Mouse (Mus musculus) lung, embryonic 16.5 days (tissue): ENCODE data around the gene Mob1b. TPM values are rescaled to one million over a fixed set of nuclear protein-coding genes. Genes with fewer than 3 reads are reported as not detected.

Experiments
- ATAC-seq: fragments of 200-750 bp; cut with Nextera tagmentation; 2 replicates; pipeline ENCODE4 v1.8.0; 2017; ENCODE audit warnings: low read depth, mild to moderate bottlenecking, moderate library complexity
- H3K27ac ChIP-seq: fragments of 300-500 bp; sonication (generic); 2 replicates; pipeline ENCODE4 v1.5.1; 2014; ENCODE audit warnings: mild to moderate bottlenecking, control low read depth, low read length
- H3K27me3 ChIP-seq: fragments of 300-500 bp; sonication (generic); 2 replicates; pipeline ENCODE4 v1.6.1; 2014; ENCODE audit warnings: low read depth, low read length, mixed read lengths; ENCODE audit not compliant: control insufficient read depth, insufficient read depth
- H3K36me3 ChIP-seq: fragments of 300-500 bp; sonication (generic); 2 replicates; pipeline ENCODE4 v1.6.1; 2014; ENCODE audit warnings: low read length; ENCODE audit not compliant: control insufficient read depth, insufficient read depth
- H3K4me1 ChIP-seq: fragments of 300-500 bp; sonication (generic); replicated peaks from 2 replicates; pipeline ENCODE4 v1.6.1; 2014; ENCODE audit warnings: low read length, mixed read lengths; ENCODE audit not compliant: control insufficient read depth, insufficient read depth
- H3K4me2 ChIP-seq: fragments of 300-500 bp; sonication (generic); 2 replicates; pipeline ENCODE4 v1.6.1; 2014; ENCODE audit warnings: low read depth, low read length, control low read depth
- H3K4me3 ChIP-seq: fragments of 300-500 bp; sonication (generic); 2 replicates; pipeline ENCODE4 v1.5.1; 2014; ENCODE audit warnings: mild to moderate bottlenecking, low read length, control low read depth
- H3K9ac ChIP-seq: fragments of 300-500 bp; sonication (generic); 2 replicates; pipeline ENCODE4 v1.6.1; 2014; ENCODE audit warnings: low read length, control low read depth
- H3K9me3 ChIP-seq: fragments of 300-500 bp; sonication (generic); 2 replicates; pipeline ENCODE4 v1.6.1; 2016; ENCODE audit warnings: low read length; ENCODE audit not compliant: control insufficient read depth
- WGBS: fragments of 180-500 bp; shearing (Covaris S2); extraction: QIAGEN DNeasy Blood & Tissue Kit; methylation state at CpG from one replicate; pipeline ENCODE4 v1.1.7; 2014; 5-methylcytosine and 5-hydroxymethylcytosine counted together
- polyA plus RNA-seq: library from polyadenylated mRNA; unstranded; fragments of >200 nt; fragmentation: Nextera tagmentation; extraction: Ambion mirVana; gene quantifications from 2 replicates; pipeline ENCODE4 v1.2.1, GENCODE M21; 2015

The Mob1b gene
- polyA plus RNA-seq, 1 experiment from 2014 or later, result 13.4 TPM

- Histone ChIP-seq H3K4me2 (no peak overlapping the region), H3K9ac (no peak overlapping the region), H3K36me3 (no peaks in the 10 kb centered on the region), H3K9me3 (no peaks in the 10 kb centered on the region), H3K4me3 (no peak overlapping the region), H3K27ac (no peak overlapping the region), H3K27me3 (no peaks in the 10 kb centered on the region), H3K4me1 (peaks cover under 1% of the 10 kb centered on the region; the same call in 1 of the 2 replicates)
- ATAC-seq, result peak; percentile 41; the same call in 1 of the 2 replicates
- WGBS, result 31% methylated on average over 10 of the region's 10 CpGs
Measured at GRCm38 (mm10) chr5:88791256-88792245, 70.9 kb downstream of the Mob1b start.

GRCm38 (mm10) chr5:88793676-88794075 is 73.0 kb downstream of the Mob1b start:
- no peaks in the 10 kb centered on the region for H3K27me3 ChIP-seq
- no peaks in the 10 kb centered on the region for H3K9me3 ChIP-seq
- 84% methylated on average over 3 of the region's 3 CpGs for WGBS
- H3K36me3 ChIP-seq, result no peaks in the 10 kb centered on the region
- H3K27ac ChIP-seq, result no peak overlapping the region
- H3K4me2 ChIP-seq, result no peak overlapping the region
- H3K4me1 ChIP-seq, result peaks cover 4% of the 10 kb centered on the region; the same call in 1 of the 2 replicates
- no peak for ATAC-seq
- H3K4me3 ChIP-seq, result no peak overlapping the region
- no peak overlapping the region for H3K9ac ChIP-seq

GRCm38 (mm10) chr5:88795910-88796584 is 75.4 kb downstream of the Mob1b start:
- Histone ChIP-seq H3K27ac (no peak overlapping the region), H3K4me2 (no peak overlapping the region)

GRCm38 (mm10) chr5:88796588-88796987 is 75.9 kb downstream of the Mob1b start:
- ATAC-seq, result no peak
- 29% methylated on average over 11 of the region's 11 CpGs for WGBS
- H3K36me3 ChIP-seq, result no peaks in the 10 kb centered on the region

More at GRCm38 (mm10) chr5:88795910-88796584, 75.4 kb downstream of the Mob1b start:
- H3K4me3 ChIP-seq, result no peak overlapping the region
- ATAC-seq, result no peak
- no peak overlapping the region for H3K9ac ChIP-seq
- H3K9me3 ChIP-seq, result no peaks in the 10 kb centered on the region
- WGBS, result 29% methylated on average over 9 of the region's 9 CpGs
- H3K27me3 ChIP-seq, result no peaks in the 10 kb centered on the region
- H3K4me1 ChIP-seq, result peaks cover 4% of the 10 kb centered on the region; the same call in 1 of the 2 replicates
- H3K36me3 ChIP-seq, result no peaks in the 10 kb centered on the region

GRCm38 (mm10) chr5:88797121-88797520 is 76.5 kb downstream of the Mob1b start:
- Histone ChIP-seq H3K9ac (no peak overlapping the region), H3K9me3 (no peaks in the 10 kb centered on the region), H3K27ac (no peak overlapping the region), H3K36me3 (no peaks in the 10 kb centered on the region), H3K27me3 (no peaks in the 10 kb centered on the region), H3K4me1 (peaks cover 4% of the 10 kb centered on the region; the same call in 1 of the 2 replicates), H3K4me3 (no peak overlapping the region), H3K4me2 (no peak overlapping the region)
- WGBS, result 44% methylated on average over 6 of the region's 6 CpGs
- ATAC-seq, result no peak

More at GRCm38 (mm10) chr5:88796588-88796987, 75.9 kb downstream of the Mob1b start:
- no peak overlapping the region for H3K9ac ChIP-seq
- H3K4me2 ChIP-seq, result no peak overlapping the region
- no peaks in the 10 kb centered on the region for H3K27me3 ChIP-seq
- H3K27ac ChIP-seq, result no peak overlapping the region
- H3K4me1 ChIP-seq, result peaks cover 4% of the 10 kb centered on the region; the same call in 1 of the 2 replicates
- no peak overlapping the region for H3K4me3 ChIP-seq
- no peaks in the 10 kb centered on the region for H3K9me3 ChIP-seq

- no peak overlapping the region for H3K9ac ChIP-seq
- no peaks in the 10 kb centered on the region for H3K9me3 ChIP-seq
- no peaks in the 10 kb centered on the region for H3K4me1 ChIP-seq
- H3K4me3 ChIP-seq, result no peak overlapping the region
- H3K27me3 ChIP-seq, result no peaks in the 10 kb centered on the region
- 87% methylated on average over 4 of the region's 4 CpGs for WGBS
- no peak for ATAC-seq
- no peak overlapping the region for H3K27ac ChIP-seq
- H3K36me3 ChIP-seq, result no peaks in the 10 kb centered on the region
- no peak overlapping the region for H3K4me2 ChIP-seq
Measured at GRCm38 (mm10) chr5:88805616-88806015, 85.0 kb downstream of the Mob1b start.

- Histone ChIP-seq H3K36me3 (no peaks in the 10 kb centered on the region), H3K27me3 (no peaks in the 10 kb centered on the region), H3K4me2 (no peak overlapping the region), H3K4me3 (no peak overlapping the region), H3K4me1 (no peaks in the 10 kb centered on the region), H3K9me3 (no peaks in the 10 kb centered on the region), H3K27ac (no peak overlapping the region), H3K9ac (no peak overlapping the region)
- 13% methylated on average over 5 of the region's 5 CpGs for WGBS
- ATAC-seq, result no peak
Measured at GRCm38 (mm10) chr5:88806278-88806677, 85.6 kb downstream of the Mob1b start.

- H3K4me3 ChIP-seq, result no peak overlapping the region
- WGBS, result 27% methylated on average over 9 of the region's 9 CpGs
Measured at GRCm38 (mm10) chr5:88807342-88807741, 86.7 kb downstream of the Mob1b start.

GRCm38 (mm10) chr5:88813188-88813587 is 92.5 kb downstream of the Mob1b start:
- no peak for ATAC-seq
- WGBS, result 70% methylated on average over 2 of the region's 2 CpGs

More at GRCm38 (mm10) chr5:88807342-88807741, 86.7 kb downstream of the Mob1b start:
- Histone ChIP-seq H3K27ac (no peak overlapping the region), H3K27me3 (no peaks in the 10 kb centered on the region), H3K9me3 (no peaks in the 10 kb centered on the region), H3K36me3 (no peaks in the 10 kb centered on the region), H3K9ac (no peak overlapping the region), H3K4me2 (no peak overlapping the region), H3K4me1 (no peaks in the 10 kb centered on the region)
- no peak for ATAC-seq

More at GRCm38 (mm10) chr5:88813188-88813587, 92.5 kb downstream of the Mob1b start:
- Histone ChIP-seq H3K4me3 (no peak overlapping the region), H3K36me3 (no peaks in the 10 kb centered on the region), H3K4me2 (no peak overlapping the region), H3K4me1 (no peaks in the 10 kb centered on the region), H3K27ac (no peak overlapping the region), H3K9me3 (no peaks in the 10 kb centered on the region), H3K9ac (no peak overlapping the region), H3K27me3 (no peaks in the 10 kb centered on the region)
